Mouse (Mus musculus) gastrocnemius, adult 2 months (tissue): Measurements from ENCODE around the gene Rflna. TPM values are rescaled to one million over a fixed set of nuclear protein-coding genes. Genes with fewer than 3 reads are reported as not detected.
A peak's percentile ranks its signal among the peaks of the same experiment; 100 is the strongest.

Experiments used
- DNase-seq: peaks from one replicate; pipeline ENCODE4 v3.0.0; 2022
- H3K27ac ChIP-seq: fragments of 200-600 bp; 2 replicates; pipeline ENCODE4 v1.8.1; 2022; ENCODE audit warnings: mild to moderate bottlenecking
- H3K4me3 ChIP-seq: fragments of 200-600 bp; 2 replicates; pipeline ENCODE4 v1.8.1; 2022; ENCODE audit warnings: mild to moderate bottlenecking, moderate library complexity
- CTCF ChIP-seq: fragments of 200-600 bp; IDR thresholded peaks from 2 replicates; pipeline ENCODE4 v1.8.1; 2022; ENCODE audit warnings: antibody characterized with exemption, mild to moderate bottlenecking, moderate library complexity
- intact Hi-C: fragments of 180-260 bp; cut with DNase I; formaldehyde crosslinking; loops from one replicate; pipeline ENCODE4 v1.15.1; 2025
- total RNA-seq, 2 experiments: library from RNA; stranded (reverse); gene quantifications; 2 replicates each; pipeline ENCODE4 v1.2.3; 2021

The Rflna gene
- total RNA-seq, 2 experiments from 2014 or later: not detected

DNA sequence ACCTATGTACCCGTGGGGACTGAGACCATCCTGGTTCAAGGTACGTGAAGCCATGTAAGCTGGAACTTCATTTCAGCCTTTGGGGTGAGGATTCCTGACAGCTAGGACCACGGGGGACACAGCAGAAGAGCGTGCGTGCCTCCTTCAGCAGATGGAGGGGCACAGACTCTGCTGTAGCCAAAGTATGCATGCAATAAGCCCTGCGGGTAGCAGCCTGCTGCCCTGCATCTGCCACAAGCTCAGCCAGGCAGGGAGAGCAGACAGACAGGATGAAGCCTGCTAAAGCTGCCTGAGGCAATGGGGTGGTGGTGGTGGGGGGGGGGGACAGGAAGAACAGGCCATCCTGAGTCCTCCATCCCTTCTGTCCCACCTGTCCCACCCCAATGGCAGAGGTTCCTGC lies 40.4 kb downstream of the Rflna start:
- TF ChIP-seq CTCF: no peak
- Histone ChIP-seq H3K4me3 (no peak overlapping the region), H3K27ac (no peak overlapping the region)
- DNase-seq: no peak
- intact Hi-C loops: no loop called here

GRCm38 (mm10) chr5:125045202-125045601 lies 42.2 kb downstream of the Rflna start:
- DNase-seq: no peak
- H3K27ac ChIP-seq: no peak overlapping the region
- intact Hi-C loops: no loop called here
- no peak overlapping the region for H3K4me3 ChIP-seq
- TF ChIP-seq CTCF: no peak

DNA sequence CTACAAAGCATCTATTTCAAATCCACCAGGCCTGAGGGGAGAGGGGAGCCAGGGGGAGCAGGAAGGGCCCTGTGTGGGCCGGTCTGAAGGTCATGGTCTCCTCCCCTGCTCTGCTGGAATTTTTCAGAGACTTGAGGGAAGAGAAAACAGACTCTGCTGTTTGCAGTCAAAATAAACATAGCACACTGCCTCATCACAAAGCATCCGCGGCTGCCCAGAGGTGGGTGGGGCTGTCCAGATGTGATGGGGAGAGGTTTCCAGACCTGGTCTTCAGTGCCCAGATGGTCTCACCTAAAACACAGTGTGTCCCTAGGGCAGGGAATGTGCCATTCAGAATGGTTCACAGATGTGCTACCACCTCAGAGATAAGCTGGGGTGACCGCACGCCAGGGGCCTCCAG lies 43.4 kb downstream of the Rflna start:
- intact Hi-C loops: no loop called here
- TF ChIP-seq CTCF: no peak
- Histone ChIP-seq H3K27ac (peak overlapping the region; percentile 24; the same call in 1 of the 2 replicates), H3K4me3 (no peak overlapping the region)
- no peak for DNase-seq

DNA sequence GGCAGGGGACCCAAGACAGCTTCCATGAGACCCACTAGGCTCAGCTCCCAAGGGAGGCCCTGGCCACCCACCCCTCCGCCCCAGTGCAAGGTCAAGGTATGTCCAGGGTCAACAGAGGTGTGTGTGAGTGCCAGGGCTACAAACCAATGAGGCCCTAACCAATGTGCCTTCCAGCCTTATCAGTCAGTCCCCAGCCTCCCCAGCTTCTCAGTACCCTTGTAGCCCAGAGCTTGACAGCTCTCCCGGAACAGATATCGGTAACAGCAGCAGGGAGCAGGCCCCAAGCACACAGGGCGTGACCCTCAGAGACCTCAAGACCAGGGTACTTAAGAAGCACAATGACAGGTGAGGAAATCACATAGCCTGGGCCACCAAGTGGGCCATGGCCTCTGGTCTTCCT lies 46.5 kb downstream of the Rflna start:
- intact Hi-C loops: no loop called here
- Histone ChIP-seq H3K27ac (no peak overlapping the region), H3K4me3 (no peak overlapping the region)
- DNase-seq: no peak
- no peak for TF ChIP-seq CTCF

GRCm38 (mm10) chr5:125052237-125052602 lies 49.2 kb downstream of the Rflna start:
- peak; percentile 71 for DNase-seq
- Histone ChIP-seq H3K27ac (peak overlapping the region; percentile 82), H3K4me3 (peak overlapping the region; percentile 41)
- TF ChIP-seq CTCF: no peak
- intact Hi-C loops: no loop called here

GRCm38 (mm10) chr5:125052603-125053488 lies 49.8 kb downstream of the Rflna start:
- no peak for TF ChIP-seq CTCF
- peak; percentile 85 for DNase-seq
- intact Hi-C loops: no loop called here

DNA sequence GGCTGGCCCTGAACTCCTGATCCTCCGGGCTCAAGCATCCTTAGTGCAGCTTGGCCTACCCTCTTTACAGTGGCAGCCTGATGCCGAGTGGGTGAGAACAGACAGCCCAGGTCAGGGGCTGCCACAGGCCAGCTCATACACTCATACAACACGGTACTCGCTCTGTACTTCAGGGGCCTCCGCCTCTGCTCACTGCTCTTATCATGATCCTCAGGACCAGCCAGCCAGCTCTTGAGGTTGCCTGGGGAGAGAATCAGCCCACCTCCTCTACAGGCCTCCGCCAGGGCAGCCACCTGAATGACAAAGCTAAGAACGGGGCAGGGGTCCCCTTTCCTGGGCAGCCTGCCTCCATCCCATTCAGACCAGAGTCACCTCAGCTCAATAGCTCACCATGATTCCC lies 50.6 kb downstream of the Rflna start:
- no peak for TF ChIP-seq CTCF
- Histone ChIP-seq H3K4me3 (peak overlapping the region; percentile 41), H3K27ac (peak overlapping the region; percentile 82)
- intact Hi-C loops: no loop called here
- DNase-seq: no peak

More at GRCm38 (mm10) chr5:125052603-125053488, 49.8 kb downstream of the Rflna start:
- H3K4me3 ChIP-seq: peak overlapping the region; percentile 41
- peak overlapping the region; percentile 82 for H3K27ac ChIP-seq

DNA sequence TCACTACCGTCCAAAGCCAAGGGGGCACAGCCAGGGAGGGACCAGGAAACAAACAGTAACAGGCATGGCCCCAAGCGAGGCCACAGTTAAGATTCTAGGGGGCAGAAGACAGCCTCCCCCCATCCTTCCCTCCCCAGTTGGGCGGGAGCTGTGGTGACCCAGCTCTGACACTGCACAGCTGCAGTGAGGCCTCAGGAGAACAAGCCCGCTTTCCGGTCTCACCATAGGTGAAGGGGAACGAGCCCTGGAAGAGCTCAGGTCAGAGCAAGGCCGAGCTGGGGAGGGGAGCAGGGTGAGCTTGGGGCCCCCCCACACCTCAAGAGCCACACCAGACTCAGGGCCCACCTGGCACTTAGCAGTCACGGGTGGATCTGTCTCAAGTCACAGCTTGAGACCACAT lies 52.9 kb downstream of the Rflna start:
- TF ChIP-seq CTCF: no peak
- intact Hi-C loops: loop anchor here (5.0 kb wide), 1 partner anchor 211 kb away; no protein-coding TSS in a partner anchor
- peak overlapping the region; percentile 97 for H3K27ac ChIP-seq

DNA sequence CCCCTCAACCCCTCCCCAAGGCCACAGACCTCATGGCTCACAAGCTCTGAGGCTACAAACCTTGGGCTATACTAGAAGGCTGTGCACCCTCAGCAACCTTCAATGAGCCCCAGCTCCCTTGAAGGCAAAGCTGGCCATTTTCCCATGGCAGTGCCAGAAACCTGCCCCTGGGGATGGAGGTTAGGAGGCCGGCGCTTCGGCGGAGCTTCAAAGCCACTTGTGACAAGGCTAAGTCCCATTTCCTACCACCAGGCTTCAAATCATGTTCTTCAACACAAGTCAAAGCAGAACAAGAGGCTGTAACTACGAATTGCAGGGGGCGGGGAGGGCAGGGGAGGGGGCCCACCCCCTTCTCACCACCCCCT lies 53.3 kb downstream of the Rflna start:
- Histone ChIP-seq H3K4me3 (peak overlapping the region; percentile 87), H3K27ac (peak overlapping the region; percentile 97)
- peak; percentile 57 for DNase-seq
- intact Hi-C loops: loop anchor here (5.0 kb wide), 1 partner anchor 211 kb away; no protein-coding TSS in a partner anchor
- 0 out of 2 replicates have a peak, but pooled peaks have one; percentile 0 for TF ChIP-seq CTCF

More for the DNA sequence above, 52.9 kb downstream of the Rflna start:
- no peak for DNase-seq
- peak overlapping the region; percentile 87 for H3K4me3 ChIP-seq

- Histone ChIP-seq H3K27ac (peak overlapping the region; percentile 97), H3K4me3 (peak overlapping the region; percentile 87)
- peak; percentile 0; the same call in 1 of the 2 replicates for TF ChIP-seq CTCF
- DNase-seq: peak; percentile 94
- intact Hi-C loops: loop anchor here (5.0 kb wide), 1 partner anchor 210 kb away; no protein-coding TSS in a partner anchor
Measured at GRCm38 (mm10) chr5:125056696-125057554, 53.9 kb downstream of the Rflna start.

DNA sequence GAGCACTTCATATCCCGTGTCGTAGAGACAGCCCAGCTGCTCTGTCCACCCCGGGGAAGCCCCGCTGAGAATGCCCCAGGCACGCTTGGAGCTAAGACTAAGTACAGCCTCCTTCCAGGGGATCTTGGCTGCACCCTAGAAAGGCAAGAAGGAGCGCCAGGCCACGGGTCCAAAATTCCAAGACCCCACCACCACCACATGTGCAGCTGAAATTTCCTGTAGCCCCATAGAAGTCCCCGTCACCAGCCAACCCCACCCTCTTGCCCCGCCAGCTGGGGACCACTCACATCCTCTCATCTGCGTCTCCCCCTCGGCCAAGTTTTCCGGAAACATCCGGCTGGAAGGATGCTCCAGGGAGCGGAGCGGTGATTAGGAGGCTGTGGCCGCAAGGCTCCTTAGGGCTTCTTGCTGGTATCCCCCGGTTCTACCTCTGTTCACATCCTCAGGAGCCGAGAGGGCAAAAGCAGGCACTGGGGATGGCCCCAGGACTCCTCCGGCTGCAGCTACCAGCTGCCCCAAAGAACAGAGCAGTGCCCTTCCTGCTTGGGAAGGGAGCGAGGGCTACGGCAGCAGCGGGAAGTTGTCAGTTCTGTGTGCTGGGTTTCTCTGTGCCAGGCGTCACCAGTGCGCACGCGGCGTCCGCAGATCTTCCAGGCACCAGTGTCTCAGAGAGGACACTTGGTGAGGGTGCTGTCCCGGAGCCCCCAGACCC lies 54.7 kb downstream of the Rflna start:
- H3K4me3 ChIP-seq: peak overlapping the region; percentile 87
- peak overlapping the region; percentile 97 for H3K27ac ChIP-seq
- peak; percentile 67 for DNase-seq
- TF ChIP-seq CTCF: no peak
- intact Hi-C loops: loop anchor here (5.0 kb wide), 1 partner anchor 210 kb away; no protein-coding TSS in a partner anchor

- no peak for TF ChIP-seq CTCF
- intact Hi-C loops: loop anchor here (5.0 kb wide), 1 partner anchor 209 kb away; no protein-coding TSS in a partner anchor
- peak; percentile 92 for DNase-seq
Measured at GRCm38 (mm10) chr5:125058267-125058668, 55.2 kb downstream of the Rflna start.

More at GRCm38 (mm10) chr5:125058267-125058668, 55.2 kb downstream of the Rflna start:
- Histone ChIP-seq H3K27ac (peak overlapping the region; percentile 97), H3K4me3 (peak overlapping the region; percentile 87)

Other genes starting within 250 kb of the Rflna start
- gene Ccdc92, start 140.8 kb upstream of the Rflna start, total RNA-seq: under 1 TPM; 0.45 to 0.64 TPM
- gene Zfp664, start 140.5 kb upstream of the Rflna start, total RNA-seq: 10 to 100 TPM; 17.0 to 21.8 TPM
- 100 to 1,000 TPM; 123 to 153 TPM for gene Ncor2, start 176.0 kb downstream of the Rflna start, total RNA-seq